Mouse (Mus musculus) stomach, postnatal 0 days (tissue): ENCODE results near the gene Bcas3.

ENCODE experiments used
- CTCF ChIP-seq: IDR thresholded peaks from 2 replicates; pipeline ENCODE4 v1.5.1; 2016; ENCODE audit warnings: antibody characterized with exemption, low read depth, mild to moderate bottlenecking, moderate library complexity
- EP300 ChIP-seq: optimal IDR thresholded peaks from 2 replicates; pipeline ENCODE3; 2016; ENCODE audit warnings: antibody characterized with exemption

GRCm38 (mm10) chr11:85841980-85842379, 489.0 kb downstream of the Bcas3 start:
- TF ChIP-seq CTCF (peak; percentile 79), EP300 (no peak)
